Mouse (Mus musculus) ES-Bruce4 (cell line): ENCODE measurements around the gene Insc.

Experiments
- EP300 ChIP-seq: IDR thresholded peaks from 2 replicates; pipeline ENCODE4 v1.6.1; 2011; ENCODE audit warnings: low read depth, low read length; ENCODE audit not compliant: insufficient read depth
- POLR2A ChIP-seq: IDR thresholded peaks from one replicate; pipeline ENCODE4 v1.8.1; 2011; ENCODE audit warnings: low read length; ENCODE audit not compliant: insufficient read depth

GRCm38 (mm10) chr7:114738166-114738565, 5.3 kb upstream of the Insc start:
- no peak for TF ChIP-seq POLR2A
- no peak for TF ChIP-seq EP300
